Mouse (Mus musculus): ENCODE measurements around the gene Cdc25a.

The Cdc25a gene

GRCm38 (mm10) chr9:109874797-109875691 is at the start of gene Cdc25a:
Gene Cdc25a, plus strand, starts transcription at chr9:109875579.
- CTCF ChIA-PET, result no interaction called here

- CTCF ChIA-PET, result no interaction called here
Observed at GRCm38 (mm10) chr9:109825739-109826138, 49.6 kb upstream of the Cdc25a start.

GRCm38 (mm10) chr9:109826181-109826580 is 49.2 kb upstream of the Cdc25a start:
- CTCF ChIA-PET, result no interaction called here

- CTCF ChIA-PET, result interaction anchor here (0.7 kb wide), 2 partner anchors 19 to 1473 kb away, joined by 3 read pairs; no protein-coding TSS in a partner anchor
Observed at GRCm38 (mm10) chr9:109832391-109833087, 42.8 kb upstream of the Cdc25a start, which contains the start of gene Nme6. Gene Nme6, plus strand, starts transcription at chr9:109832749.

GRCm38 (mm10) chr9:109833088-109833412 is 42.3 kb upstream of the Cdc25a start:
- CTCF ChIA-PET, result no interaction called here

GRCm38 (mm10) chr9:109849312-109849758 is 26.0 kb upstream of the Cdc25a start, which contains the start of gene Camp:
Gene Camp, minus strand, starts transcription at chr9:109849617.
- CTCF ChIA-PET, result no interaction called here

- CTCF ChIA-PET, result no interaction called here
Observed at GRCm38 (mm10) chr9:109850099-109850498, 25.3 kb upstream of the Cdc25a start.

GRCm38 (mm10) chr9:109854341-109854740 is 21.0 kb upstream of the Cdc25a start:
- CTCF ChIA-PET, result interaction anchor here (0.6 kb wide), 1 partner anchor 793 kb away, joined by 3 read pairs; no protein-coding TSS in a partner anchor

- CTCF ChIA-PET, result no interaction called here
Observed at GRCm38 (mm10) chr9:109855947-109856346, 19.4 kb upstream of the Cdc25a start.

GRCm38 (mm10) chr9:109862397-109863044 is 12.9 kb upstream of the Cdc25a start:
- CTCF ChIA-PET, result no interaction called here

GRCm38 (mm10) chr9:109863085-109863484 is 12.3 kb upstream of the Cdc25a start:
- CTCF ChIA-PET, result interaction anchor here (0.6 kb wide), 1 partner anchor 11 kb away, joined by 3 read pairs; no protein-coding TSS in a partner anchor

GRCm38 (mm10) chr9:109866218-109866617 is 9.2 kb upstream of the Cdc25a start:
- CTCF ChIA-PET, result interaction anchor here (0.6 kb wide), 1 partner anchor 221 kb away, joined by 3 read pairs; no protein-coding TSS in a partner anchor

- CTCF ChIA-PET, result no interaction called here
Observed at GRCm38 (mm10) chr9:109870983-109871572, 4.3 kb upstream of the Cdc25a start.

- CTCF ChIA-PET, result interaction anchor here (0.6 kb wide), 1 partner anchor 808 kb away, joined by 3 read pairs; no protein-coding TSS in a partner anchor
Observed at GRCm38 (mm10) chr9:109875695-109876601, 569 bp downstream of the Cdc25a start.

GRCm38 (mm10) chr9:109876756-109877155 is 1.4 kb downstream of the Cdc25a start:
- CTCF ChIA-PET, result no interaction called here

GRCm38 (mm10) chr9:109877666-109878065 is 2.3 kb downstream of the Cdc25a start:
- CTCF ChIA-PET, result no interaction called here

GRCm38 (mm10) chr9:109879305-109879704 is 3.9 kb downstream of the Cdc25a start:
- CTCF ChIA-PET, result no interaction called here

- CTCF ChIA-PET, result no interaction called here
Observed at GRCm38 (mm10) chr9:109886259-109886658, 10.9 kb downstream of the Cdc25a start.

- CTCF ChIA-PET, result no interaction called here
Observed at GRCm38 (mm10) chr9:109887321-109887720, 11.9 kb downstream of the Cdc25a start.

GRCm38 (mm10) chr9:109891501-109891900 is 16.1 kb downstream of the Cdc25a start:
- CTCF ChIA-PET, result interaction anchor here (1.0 kb wide), 1 partner anchor 88 kb away, joined by 3 read pairs; no protein-coding TSS in a partner anchor
